Mouse (Mus musculus): ENCODE results near the gene Mef2d.

GRCm38 (mm10) chr3:88157771-88158597, 15.8 kb downstream of the Mef2d start:
- TF ChIP-seq CTCF (IDR thresholded peaks at IDR 0.05; ENCODE audit: control insufficient read depth, insufficient read depth, insufficient replicate concordance, low read depth, low read length) (no peak), POLR2A (IDR thresholded peaks at IDR 0.05; ENCODE audit: control insufficient read depth, low read depth, low read length) (no peak)
